Mouse (Mus musculus) megakaryocyte, embryonic 14.5 days (primary cell): Measurements from ENCODE around the gene Ddx41.

Experiments
- FLI1 ChIP-seq: IDR thresholded peaks from 2 replicates; pipeline ENCODE4 v1.6.1; 2012; ENCODE audit warnings: low read length, inconsistent platforms, mixed read lengths
- GATA1 ChIP-seq: IDR thresholded peaks from 3 replicates; pipeline ENCODE4 v1.6.1; 2012; ENCODE audit warnings: mixed read lengths, low read length, inconsistent platforms, borderline replicate concordance

DNA sequence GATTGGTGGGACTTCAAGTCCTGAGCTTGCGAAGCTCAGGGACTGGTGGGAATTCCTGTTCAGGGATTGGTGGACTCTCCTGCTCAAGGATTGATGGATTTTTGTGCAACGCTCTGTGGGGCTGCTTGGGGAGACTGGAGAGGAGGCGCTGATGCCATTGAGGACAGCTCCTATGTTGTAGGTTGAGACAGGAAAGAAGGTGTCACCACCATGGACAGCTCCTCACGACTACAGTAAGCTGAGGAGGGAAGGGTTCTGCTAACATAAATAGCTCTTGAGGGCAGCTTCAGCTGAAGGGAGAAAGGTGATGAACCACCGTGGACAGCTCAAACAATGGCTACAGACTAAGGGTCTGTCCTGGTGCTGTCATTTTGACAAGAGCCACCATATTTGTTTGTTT is 39.5 kb upstream of the Ddx41 start:
- TF ChIP-seq GATA1 (no peak), FLI1 (no peak)
